ENCODE assay signal across 8 mouse cellular contexts in the genomic region with DNA sequence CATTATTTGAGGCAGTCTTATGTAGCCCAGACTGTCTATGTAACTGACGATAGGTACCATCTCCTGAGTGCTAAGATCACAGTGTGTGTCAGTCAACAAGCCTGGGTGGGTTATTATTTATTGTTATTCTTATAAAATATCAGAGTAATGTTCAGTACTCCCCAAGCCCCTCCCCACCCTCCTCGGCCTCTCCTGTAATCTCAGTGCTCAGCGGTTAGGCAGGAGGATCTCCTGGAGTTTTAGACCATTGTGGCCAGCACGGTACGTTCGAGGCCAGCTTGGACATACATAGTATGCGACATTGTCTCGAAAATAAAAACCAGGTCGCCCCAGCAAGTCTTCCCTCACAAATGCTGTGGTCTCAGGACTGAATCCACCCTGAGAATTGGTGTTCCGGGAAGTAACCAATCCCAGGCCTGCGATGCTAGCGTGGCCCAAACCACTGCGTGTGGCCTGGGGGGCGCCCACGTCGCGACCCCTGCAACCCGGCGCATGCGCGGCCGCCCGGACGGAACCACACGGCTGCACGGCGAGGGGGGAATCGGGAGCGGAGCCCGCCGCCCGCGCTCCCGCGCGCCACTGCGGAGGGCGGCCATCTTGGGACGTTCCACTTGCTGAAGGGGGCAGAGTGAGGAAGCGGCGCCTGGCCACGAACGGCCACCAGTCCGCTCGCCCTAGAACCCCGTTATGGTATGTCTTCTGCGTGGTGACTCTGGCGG. TPM values are rescaled to one million over a fixed set of nuclear protein-coding genes. Genes with fewer than 3 reads are reported as not detected.
DNase-seq lines count a peak whose midpoint lies in the region; ATAC-seq and TF ChIP-seq lines count a peak whose summit lies in the region.
"Not testable (repeated sequence)": the region's sequence is repeated elsewhere in the genome, so short reads cannot be mapped to it uniquely, and the experiment has no call there.

No protein-coding gene starts in this region.

- H3K4me2 ChIP-seq in liver, postnatal 0 days (ENCODE audit: low read depth, low read length) = peak overlapping the region; percentile 48
- peak overlapping the region; percentile 46 for H3K4me2 ChIP-seq in stomach, embryonic 16.5 days (ENCODE audit: low read depth, low read length)

- not testable (repeated sequence) for H3K27ac ChIP-seq in ES-Bruce4 (ENCODE audit: insufficient read depth, low read length); stomach, embryonic 16.5 days (ENCODE audit: low read length)
- H3K27ac ChIP-seq in liver, postnatal 0 days (ENCODE audit: low read depth) = peak overlapping the region; percentile 48; the same call in 1 of the 2 replicates

- not testable (repeated sequence) for H3K27me3 ChIP-seq in ES-Bruce4 (ENCODE audit: control insufficient read depth, insufficient read depth, low read length, poor library complexity, severe bottlenecking); liver, postnatal 0 days (ENCODE audit: insufficient read depth, low read length); stomach, embryonic 16.5 days (ENCODE audit: control insufficient read depth, insufficient read depth, low read length)

- WGBS in liver, postnatal 0 days (ENCODE audit: insufficient replicate concordance) = 11% methylated on average over 10 of the region's 48 CpGs
- 17% methylated on average over 15 of the region's 48 CpGs for WGBS in stomach, embryonic 16.5 days

- not testable (repeated sequence) for TF ChIP-seq POLR2A in ES-Bruce4 (IDR thresholded peaks at IDR 0.05; ENCODE audit: insufficient read depth, low read length)

- not testable (repeated sequence) for H3K4me1 ChIP-seq in ES-Bruce4 (ENCODE audit: control insufficient read depth, insufficient read depth, low read length); liver, postnatal 0 days (ENCODE audit: insufficient read depth); stomach, embryonic 16.5 days (ENCODE audit: control insufficient read depth, insufficient read depth, low read length)

- peak; percentile 77 to 92 for DNase-seq in cerebellum, postnatal 10 days
- DNase-seq in frontal cortex, postnatal 25 days (ENCODE audit: low spot score in 2 of 2) = peak; percentile 65 to 79
- DNase-seq in layer of hippocampus, adult 11-12 months (ENCODE audit: low spot score) = peak; percentile 83
- not testable (repeated sequence) for DNase-seq in liver, postnatal 0 days
- peak; percentile 88 to 91 for DNase-seq in natural killer cell, adult 2 months (ENCODE audit: low spot score in 2 of 2)

- peak; percentile 87 to 88 for ATAC-seq in hematopoietic stem cell, adult 5-6 weeks (replicated peaks in 1 of 2; ENCODE audit: insufficient read depth in 1 of 2, low FRiP score in 2 of 2, low TSS enrichment in 1 of 2, low read depth in 1 of 2, poor library complexity in 2 of 2, severe bottlenecking in 2 of 2)
- peak; percentile 93 for ATAC-seq in liver, postnatal 0 days
- ATAC-seq in stomach, embryonic 16.5 days (ENCODE audit: insufficient read depth, low FRiP score) = peak; percentile 93

- peak overlapping the region; percentile 51 for H3K4me3 ChIP-seq in ES-Bruce4 (ENCODE audit: low read depth, low read length)
- H3K4me3 ChIP-seq in liver, postnatal 0 days (ENCODE audit: low read depth, low read length) = peak overlapping the region; percentile 30
- peak overlapping the region; percentile 38 for H3K4me3 ChIP-seq in stomach, embryonic 16.5 days (replicated peaks; ENCODE audit: low read length)

- not testable (repeated sequence) for TF ChIP-seq EP300 in ES-Bruce4 (IDR thresholded peaks at IDR 0.05; ENCODE audit: insufficient read depth, low read depth, low read length); liver, postnatal 0 days (IDR thresholded peaks at IDR 0.05; ENCODE audit: low read depth)

- peak overlapping the region; percentile 74 for H3K9ac ChIP-seq in ES-Bruce4 (ENCODE audit: low read depth, poor library complexity, severe bottlenecking)
- H3K9ac ChIP-seq in liver, postnatal 0 days (replicated peaks) = not testable (repeated sequence)
- 0 out of 2 replicates have a peak overlapping the region, but pooled peaks have one; percentile 50 for H3K9ac ChIP-seq in stomach, embryonic 16.5 days (ENCODE audit: low read length)

- H3K36me3 ChIP-seq in ES-Bruce4 (ENCODE audit: control insufficient read depth, insufficient read depth, low read length, poor library complexity, severe bottlenecking); liver, postnatal 0 days (replicated peaks; ENCODE audit: insufficient read depth, low read length); stomach, embryonic 16.5 days (ENCODE audit: control insufficient read depth, insufficient read depth, low read length): not testable (repeated sequence)

- not testable (repeated sequence) for H3K9me3 ChIP-seq in ES-Bruce4 (replicated peaks; ENCODE audit: control insufficient read depth, insufficient read depth, low read length, poor library complexity, severe bottlenecking); liver, postnatal 0 days (ENCODE audit: low read length); stomach, embryonic 16.5 days (replicated peaks; ENCODE audit: control insufficient read depth, low read length)

- TF ChIP-seq CTCF in ES-Bruce4 (IDR thresholded peaks at IDR 0.05; ENCODE audit: low read depth, low read length); liver, postnatal 0 days (IDR thresholded peaks at IDR 0.05; ENCODE audit: low read depth): not testable (repeated sequence)

RNA-seq across cellular contexts. Expression of a gene that starts 5.9 kb away (rescaled TPM):
- 0.62 and 0.66 TPM in 2 replicates for polyA plus RNA-seq in ES-Bruce4 (2011; ENCODE audit: insufficient read depth, insufficient read length, low read depth, missing spikeins)
- 97.1 and 98.4 TPM in 2 replicates for total RNA-seq in hematopoietic stem cell, adult 5-6 weeks (2017)
- 2.4 and 2.9 TPM in 2 replicates for polyA plus RNA-seq in liver, postnatal 0 days (2015; fragmentation: Nextera tagmentation; extraction: Ambion mirVana)
- polyA plus RNA-seq in stomach, embryonic 16.5 days (2015; fragmentation: Nextera tagmentation; extraction: Ambion mirVana) = 0.41 and 0.62 TPM in 2 replicates

RNA-seq across cellular contexts. Expression of a gene that starts 21.7 kb away (rescaled TPM):
- polyA plus RNA-seq in ES-Bruce4 (2011; ENCODE audit: insufficient read depth, insufficient read length, low read depth, missing spikeins) = 35.4 and 35.9 TPM in 2 replicates
- total RNA-seq in hematopoietic stem cell, adult 5-6 weeks (2017) = 51.2 and 65.4 TPM in 2 replicates
- polyA plus RNA-seq in liver, postnatal 0 days (2015; fragmentation: Nextera tagmentation; extraction: Ambion mirVana) = 13.9 and 15.8 TPM in 2 replicates
- polyA plus RNA-seq in stomach, embryonic 16.5 days (2015; fragmentation: Nextera tagmentation; extraction: Ambion mirVana) = 42.1 and 42.4 TPM in 2 replicates

RNA-seq across cellular contexts. Expression of a gene that starts 36.5 kb away (rescaled TPM):
- 8.7 and 11.2 TPM in 2 replicates for polyA plus RNA-seq in ES-Bruce4 (2011; ENCODE audit: insufficient read depth, insufficient read length, low read depth, missing spikeins)
- 41.6 and 44.4 TPM in 2 replicates for total RNA-seq in hematopoietic stem cell, adult 5-6 weeks (2017)
- polyA plus RNA-seq in liver, postnatal 0 days (2015; fragmentation: Nextera tagmentation; extraction: Ambion mirVana) = 4.6 and 5.6 TPM in 2 replicates
- 31.5 and 35.5 TPM in 2 replicates for polyA plus RNA-seq in stomach, embryonic 16.5 days (2015; fragmentation: Nextera tagmentation; extraction: Ambion mirVana)

RNA-seq across cellular contexts. Expression of a gene that starts 49.5 kb away (rescaled TPM):
- polyA plus RNA-seq in ES-Bruce4 (2011; ENCODE audit: insufficient read depth, insufficient read length, low read depth, missing spikeins) = 421 and 458 TPM in 2 replicates
- total RNA-seq in hematopoietic stem cell, adult 5-6 weeks (2017) = 1,086 and 1,580 TPM in 2 replicates
- 413 and 415 TPM in 2 replicates for polyA plus RNA-seq in liver, postnatal 0 days (2015; fragmentation: Nextera tagmentation; extraction: Ambion mirVana)
- polyA plus RNA-seq in stomach, embryonic 16.5 days (2015; fragmentation: Nextera tagmentation; extraction: Ambion mirVana) = 396 and 404 TPM in 2 replicates
